Mouse (Mus musculus): ENCODE measurements around the gene Fam209. TPM values are rescaled to one million over a fixed set of nuclear protein-coding genes. Genes with fewer than 3 reads are reported as not detected.

The Fam209 gene
- polyA plus RNA-seq, 1 experiment from 2014 or later: not detected

DNA sequence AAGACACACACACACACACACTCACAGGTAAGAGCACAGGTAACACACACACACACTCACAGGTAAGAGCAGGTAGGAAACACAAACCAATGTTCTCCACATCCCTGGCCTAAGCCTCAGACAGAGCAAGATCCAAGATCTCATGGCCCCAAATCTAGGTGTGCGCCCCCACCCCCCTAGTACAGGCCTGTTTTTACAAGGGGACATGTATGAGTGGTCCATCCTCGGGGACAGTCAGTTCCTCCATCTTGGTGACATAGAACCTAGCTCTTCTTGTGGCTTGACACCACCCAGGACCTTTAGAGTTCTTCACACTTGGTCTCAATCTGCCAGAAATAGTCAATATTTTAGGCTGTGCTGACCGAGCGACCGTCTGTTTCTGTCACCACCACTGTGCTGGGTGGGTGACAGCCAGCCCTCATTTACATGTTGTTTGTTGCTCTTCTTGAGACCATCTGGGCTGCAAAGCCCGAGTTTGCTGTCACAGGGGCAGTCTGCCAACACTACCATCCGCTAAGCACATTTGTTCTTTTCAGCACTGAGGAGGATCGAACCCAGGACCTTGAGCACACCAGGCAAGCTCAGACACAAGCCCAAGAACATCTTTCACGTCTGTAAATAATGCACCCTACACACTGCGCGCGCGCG, 11.6 kb downstream of the Fam209 start:
- Histone ChIP-seq H3K36me3 (ENCODE audit: control insufficient read depth, insufficient read depth, low read length) (no peaks in the 10 kb centered on the region), H3K4me3 (replicated peaks; ENCODE audit: low read length) (no peak overlapping the region), H3K27ac (ENCODE audit: low read length) (no peak overlapping the region), H3K9ac (ENCODE audit: low read length) (no peak overlapping the region), H3K27me3 (ENCODE audit: control insufficient read depth, insufficient read depth, low read length) (no peaks in the 10 kb centered on the region), H3K4me2 (ENCODE audit: low read depth, low read length) (no peak overlapping the region), H3K9me3 (replicated peaks; ENCODE audit: control insufficient read depth, low read length) (no peaks in the 10 kb centered on the region), H3K4me1 (ENCODE audit: control insufficient read depth, insufficient read depth, low read length) (0 out of 2 replicates have a peak, but pooled peaks cover 4% of the 10 kb centered on the region)
- ATAC-seq (ENCODE audit: insufficient read depth, low FRiP score): no peak
- 88% methylated on average over 14 of the region's 14 CpGs for WGBS

GRCm38 (mm10) chr2:172484696-172485370, 12.5 kb downstream of the Fam209 start:
- Histone ChIP-seq H3K9ac (ENCODE audit: low read length) (no peak overlapping the region), H3K4me1 (ENCODE audit: control insufficient read depth, insufficient read depth, low read length) (0 out of 2 replicates have a peak, but pooled peaks cover 4% of the 10 kb centered on the region), H3K27ac (ENCODE audit: low read length) (peak overlapping the region; percentile 6; the same call in 1 of the 2 replicates), H3K4me2 (ENCODE audit: low read depth, low read length) (no peak overlapping the region), H3K9me3 (replicated peaks; ENCODE audit: control insufficient read depth, low read length) (no peaks in the 10 kb centered on the region), H3K36me3 (ENCODE audit: control insufficient read depth, insufficient read depth, low read length) (no peaks in the 10 kb centered on the region), H3K27me3 (ENCODE audit: control insufficient read depth, insufficient read depth, low read length) (no peaks in the 10 kb centered on the region), H3K4me3 (replicated peaks; ENCODE audit: low read length) (no peak overlapping the region)
- ATAC-seq (ENCODE audit: insufficient read depth, low FRiP score): no peak
- 25% methylated on average over 12 of the region's 12 CpGs for WGBS

- Histone ChIP-seq H3K4me1 (ENCODE audit: control insufficient read depth, insufficient read depth, low read length) (no peaks in the 10 kb centered on the region), H3K27ac (ENCODE audit: low read length) (no peak overlapping the region), H3K27me3 (ENCODE audit: control insufficient read depth, insufficient read depth, low read length) (no peaks in the 10 kb centered on the region), H3K9ac (ENCODE audit: low read length) (no peak overlapping the region), H3K4me2 (ENCODE audit: low read depth, low read length) (no peak overlapping the region), H3K36me3 (ENCODE audit: control insufficient read depth, insufficient read depth, low read length) (no peaks in the 10 kb centered on the region), H3K4me3 (replicated peaks; ENCODE audit: low read length) (no peak overlapping the region), H3K9me3 (replicated peaks; ENCODE audit: control insufficient read depth, low read length) (no peaks in the 10 kb centered on the region)
- 68% methylated on average over 8 of the region's 8 CpGs for WGBS
- no peak for ATAC-seq (ENCODE audit: insufficient read depth, low FRiP score)
These were observed 24.5 kb downstream of the Fam209 start for GRCm38 (mm10) chr2:172496736-172497345.

GRCm38 (mm10) chr2:172498823-172499222, 26.5 kb downstream of the Fam209 start:
- Histone ChIP-seq H3K9ac (ENCODE audit: low read length) (no peak overlapping the region), H3K4me1 (ENCODE audit: control insufficient read depth, insufficient read depth, low read length) (no peaks in the 10 kb centered on the region)

GRCm38 (mm10) chr2:172500752-172501316, 28.5 kb downstream of the Fam209 start:
- WGBS: 31% methylated on average over 7 of the region's 7 CpGs
- H3K9me3 ChIP-seq (replicated peaks; ENCODE audit: control insufficient read depth, low read length): no peaks in the 10 kb centered on the region

More at GRCm38 (mm10) chr2:172498823-172499222, 26.5 kb downstream of the Fam209 start:
- no peak overlapping the region for H3K4me3 ChIP-seq (replicated peaks; ENCODE audit: low read length)
- no peaks in the 10 kb centered on the region for H3K36me3 ChIP-seq (ENCODE audit: control insufficient read depth, insufficient read depth, low read length)
- H3K4me2 ChIP-seq (ENCODE audit: low read depth, low read length): no peak overlapping the region
- ATAC-seq (ENCODE audit: insufficient read depth, low FRiP score): no peak
- WGBS: 47% methylated on average over 3 of the region's 3 CpGs
- H3K27ac ChIP-seq (ENCODE audit: low read length): no peak overlapping the region
- no peaks in the 10 kb centered on the region for H3K27me3 ChIP-seq (ENCODE audit: control insufficient read depth, insufficient read depth, low read length)
- no peaks in the 10 kb centered on the region for H3K9me3 ChIP-seq (replicated peaks; ENCODE audit: control insufficient read depth, low read length)

GRCm38 (mm10) chr2:172501341-172501740, 29.0 kb downstream of the Fam209 start:
- no peaks in the 10 kb centered on the region for H3K9me3 ChIP-seq (replicated peaks; ENCODE audit: control insufficient read depth, low read length)
- no peaks in the 10 kb centered on the region for H3K36me3 ChIP-seq (ENCODE audit: control insufficient read depth, insufficient read depth, low read length)
- no peak for ATAC-seq (ENCODE audit: insufficient read depth, low FRiP score)
- no peak overlapping the region for H3K9ac ChIP-seq (ENCODE audit: low read length)
- H3K4me1 ChIP-seq (ENCODE audit: control insufficient read depth, insufficient read depth, low read length): no peaks in the 10 kb centered on the region
- no peak overlapping the region for H3K27ac ChIP-seq (ENCODE audit: low read length)
- no peak overlapping the region for H3K4me2 ChIP-seq (ENCODE audit: low read depth, low read length)
- 7% methylated on average over 4 of the region's 4 CpGs for WGBS
- H3K4me3 ChIP-seq (replicated peaks; ENCODE audit: low read length): no peak overlapping the region
- H3K27me3 ChIP-seq (ENCODE audit: control insufficient read depth, insufficient read depth, low read length): no peaks in the 10 kb centered on the region

More at GRCm38 (mm10) chr2:172500752-172501316, 28.5 kb downstream of the Fam209 start:
- Histone ChIP-seq H3K4me2 (ENCODE audit: low read depth, low read length) (no peak overlapping the region), H3K27me3 (ENCODE audit: control insufficient read depth, insufficient read depth, low read length) (no peaks in the 10 kb centered on the region), H3K36me3 (ENCODE audit: control insufficient read depth, insufficient read depth, low read length) (no peaks in the 10 kb centered on the region), H3K9ac (ENCODE audit: low read length) (no peak overlapping the region), H3K27ac (ENCODE audit: low read length) (no peak overlapping the region), H3K4me3 (replicated peaks; ENCODE audit: low read length) (no peak overlapping the region), H3K4me1 (ENCODE audit: control insufficient read depth, insufficient read depth, low read length) (no peaks in the 10 kb centered on the region)
- no peak for ATAC-seq (ENCODE audit: insufficient read depth, low FRiP score)

- Histone ChIP-seq H3K27ac (ENCODE audit: low read length) (no peak overlapping the region), H3K4me2 (ENCODE audit: low read depth, low read length) (no peak overlapping the region), H3K4me1 (ENCODE audit: control insufficient read depth, insufficient read depth, low read length) (no peaks in the 10 kb centered on the region), H3K27me3 (ENCODE audit: control insufficient read depth, insufficient read depth, low read length) (no peaks in the 10 kb centered on the region), H3K9me3 (replicated peaks; ENCODE audit: control insufficient read depth, low read length) (no peaks in the 10 kb centered on the region), H3K36me3 (ENCODE audit: control insufficient read depth, insufficient read depth, low read length) (no peaks in the 10 kb centered on the region), H3K4me3 (replicated peaks; ENCODE audit: low read length) (no peak overlapping the region), H3K9ac (ENCODE audit: low read length) (no peak overlapping the region)
- ATAC-seq (ENCODE audit: insufficient read depth, low FRiP score): no peak
- WGBS: 59% methylated on average over 14 of the region's 14 CpGs
These were observed 29.8 kb downstream of the Fam209 start for GRCm38 (mm10) chr2:172502168-172502567.

DNA sequence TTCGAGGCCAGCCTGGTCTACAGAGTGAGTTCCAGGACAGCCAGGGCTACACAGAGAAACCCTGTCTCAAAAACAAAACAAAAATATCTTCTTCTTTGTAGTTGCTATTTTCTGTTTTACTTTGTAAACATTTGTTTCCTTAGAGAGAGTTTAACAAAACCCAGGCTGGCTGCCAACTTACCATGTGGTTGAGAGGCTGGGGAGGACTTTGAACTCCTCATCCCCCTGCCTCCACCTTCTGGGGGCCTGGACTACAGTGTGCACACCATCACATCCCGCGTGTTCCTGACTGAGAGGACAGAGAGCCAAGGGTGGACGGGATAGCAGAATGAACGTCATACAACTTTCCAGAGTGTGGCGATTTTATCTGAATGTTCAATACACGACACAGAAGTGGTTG, 33.8 kb downstream of the Fam209 start:
- H3K27ac ChIP-seq (ENCODE audit: low read length): no peak overlapping the region
- H3K4me1 ChIP-seq (ENCODE audit: control insufficient read depth, insufficient read depth, low read length): no peaks in the 10 kb centered on the region
- WGBS: 75% methylated on average over 7 of the region's 7 CpGs
- H3K9me3 ChIP-seq (replicated peaks; ENCODE audit: control insufficient read depth, low read length): no peaks in the 10 kb centered on the region
- H3K4me2 ChIP-seq (ENCODE audit: low read depth, low read length): no peak overlapping the region
- H3K9ac ChIP-seq (ENCODE audit: low read length): no peak overlapping the region
- ATAC-seq (ENCODE audit: insufficient read depth, low FRiP score): no peak
- no peaks in the 10 kb centered on the region for H3K27me3 ChIP-seq (ENCODE audit: control insufficient read depth, insufficient read depth, low read length)
- no peaks in the 10 kb centered on the region for H3K36me3 ChIP-seq (ENCODE audit: control insufficient read depth, insufficient read depth, low read length)
- no peak overlapping the region for H3K4me3 ChIP-seq (replicated peaks; ENCODE audit: low read length)
